Mouse (Mus musculus): ENCODE measurements around the gene Hmgcr.

Gene Hmgcr

DNA sequence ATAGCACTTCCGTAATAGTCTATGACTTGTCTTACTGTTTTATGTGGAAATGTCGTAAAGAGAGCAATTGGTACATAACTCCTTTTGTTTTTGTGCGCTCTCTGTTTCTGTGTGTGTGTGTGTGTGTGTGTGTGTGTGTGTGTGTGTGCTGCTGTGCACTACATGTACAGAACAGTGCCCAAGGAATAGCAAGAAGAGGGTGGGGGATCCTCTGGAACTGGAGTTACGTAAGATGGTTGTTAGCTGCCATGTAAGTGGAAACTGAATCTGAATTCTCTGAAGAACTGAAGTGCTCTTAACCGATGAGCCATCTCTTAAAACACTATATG is 1.1 kb upstream of the Hmgcr start:
- in situ Hi-C loops (cut with MboI; ENCODE audit: unreplicated experiment in 2 of 2): loop anchor here (10.0 to 25.0 kb wide), 5 partner anchors 315 to 1590 kb away; partner anchors contain the start of genes Ankra2 (in 2 of the 2), Utp15 (in 2 of the 2), Gfm2 (in 1 of the 2) and Nsa2 (in 1 of the 2)

DNA sequence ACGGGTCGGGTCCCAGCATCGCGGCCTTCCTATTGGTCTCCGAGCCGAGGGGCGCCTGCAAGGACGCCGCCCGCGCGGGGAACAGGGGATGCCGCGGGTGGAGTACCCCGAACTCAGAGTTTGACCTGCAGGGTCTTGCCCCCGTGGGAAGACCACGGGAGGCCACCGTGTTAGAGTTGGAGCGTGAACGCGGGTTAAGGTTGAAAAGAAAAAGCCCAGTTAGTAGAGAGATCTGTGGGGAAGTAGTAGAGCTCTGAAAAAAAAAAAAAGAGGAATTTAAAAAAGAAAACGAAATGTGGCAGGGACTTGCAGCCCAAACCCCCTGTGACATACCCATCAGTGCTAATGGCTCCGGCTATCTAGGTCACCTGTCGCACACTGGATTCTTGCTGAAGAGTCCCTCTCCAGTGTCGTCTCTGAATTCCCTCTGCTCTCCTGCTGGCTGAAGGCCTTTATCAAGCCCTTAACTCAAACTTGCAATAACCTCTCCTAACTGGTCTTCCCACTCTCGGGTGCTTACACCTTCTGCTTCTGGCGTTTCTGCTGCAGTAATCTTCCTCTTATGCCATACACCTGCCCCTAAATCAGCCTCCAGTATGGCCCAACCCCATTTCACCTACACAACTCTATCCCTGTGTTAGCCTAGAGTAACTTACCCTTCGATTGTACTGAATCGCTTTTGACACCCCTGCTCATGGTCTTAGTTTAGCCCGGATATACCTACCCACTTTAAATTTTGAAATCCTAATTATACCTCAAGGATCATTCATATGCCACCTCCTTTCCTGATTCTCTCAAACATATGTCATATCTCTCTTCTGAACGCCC is 556 bp upstream of the Hmgcr start:
- in situ Hi-C loops (cut with MboI; ENCODE audit: unreplicated experiment in 2 of 2): loop anchor here (10.0 to 25.0 kb wide), 5 partner anchors 316 to 1591 kb away; partner anchors contain the start of genes Ankra2 (in 2 of the 2), Utp15 (in 2 of the 2), Gfm2 (in 1 of the 2) and Nsa2 (in 1 of the 2)

DNA sequence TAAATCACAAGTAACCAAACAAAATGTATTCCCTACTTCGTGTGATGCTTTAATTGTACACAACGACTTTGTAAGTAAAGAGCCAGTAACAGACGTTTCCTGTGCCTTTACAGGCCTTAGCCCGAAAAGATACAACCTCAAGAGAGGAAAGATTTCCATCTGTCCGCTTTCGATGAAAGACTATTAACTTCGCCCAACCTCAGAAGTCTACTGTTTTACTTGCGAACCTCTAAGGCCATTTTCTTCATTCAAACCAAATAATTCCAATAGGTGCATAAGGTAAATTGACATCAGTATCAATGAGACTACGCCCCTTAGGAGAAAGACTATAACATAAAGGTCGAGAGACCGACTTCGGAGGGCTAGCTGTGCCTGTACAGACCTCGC is 724 bp downstream of the Hmgcr start:
- in situ Hi-C loops (cut with MboI; ENCODE audit: unreplicated experiment in 2 of 2): loop anchor here (10.0 to 25.0 kb wide), 5 partner anchors 317 to 1592 kb away; partner anchors contain the start of genes Ankra2 (in 2 of the 2), Utp15 (in 2 of the 2), Gfm2 (in 1 of the 2) and Nsa2 (in 1 of the 2)

DNA sequence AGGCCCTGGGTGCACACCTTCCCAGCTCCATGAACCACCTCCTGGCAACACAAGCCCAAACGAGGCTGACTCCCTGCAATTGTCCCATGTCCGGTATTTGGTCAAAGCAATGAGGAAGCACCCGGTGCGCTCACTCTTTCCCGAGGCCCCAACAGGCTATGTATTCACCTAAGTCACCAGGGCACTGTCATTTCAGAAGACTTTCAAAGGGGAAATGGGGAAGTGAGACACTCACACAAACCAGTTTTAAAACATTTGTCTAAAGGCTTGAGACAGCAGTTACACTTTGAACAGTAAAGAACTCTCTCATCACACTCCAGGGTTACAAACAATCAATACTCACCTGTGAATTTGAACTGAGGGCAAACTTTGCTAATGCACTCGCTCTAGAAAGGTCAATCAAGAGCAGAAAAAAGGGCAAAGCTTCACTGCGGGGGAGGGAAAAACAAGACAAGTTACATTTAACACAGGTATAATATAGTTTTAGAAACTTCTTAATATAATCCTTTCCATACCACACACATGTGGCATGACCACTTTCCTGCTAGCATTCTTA is 6.2 kb downstream of the Hmgcr start:
- in situ Hi-C loops (cut with MboI; ENCODE audit: unreplicated experiment in 2 of 2): loop anchor here (25.0 kb wide), 4 partner anchors 323 to 1598 kb away; partner anchors contain the start of genes Ankra2 (in 2 of the 2), Utp15 (in 2 of the 2), Gfm2 (in 1 of the 2) and Nsa2 (in 1 of the 2)

DNA sequence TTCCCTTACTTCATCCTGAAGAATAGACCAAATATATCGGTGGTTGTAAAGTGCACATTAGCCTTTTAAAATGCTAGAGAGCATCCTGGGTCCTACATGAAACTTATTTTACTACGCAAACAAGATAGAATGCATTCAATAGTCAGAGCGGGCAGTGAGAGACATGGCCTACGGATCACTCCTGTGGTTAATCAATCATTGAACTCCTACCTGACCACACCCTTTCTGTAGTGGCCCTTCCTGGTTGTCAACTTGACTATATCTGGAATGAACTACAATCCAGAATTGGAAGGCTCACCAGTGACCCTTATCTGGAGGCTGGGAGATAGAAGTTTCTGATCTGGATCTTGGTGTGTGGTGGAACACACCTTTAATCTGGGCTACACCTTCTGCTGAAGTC is 7.6 kb downstream of the Hmgcr start:
- in situ Hi-C loops (cut with MboI; ENCODE audit: unreplicated experiment in 2 of 2): loop anchor here (25.0 kb wide), 4 partner anchors 324 to 1599 kb away; partner anchors contain the start of genes Ankra2 (in 2 of the 2), Utp15 (in 2 of the 2), Gfm2 (in 1 of the 2) and Nsa2 (in 1 of the 2)

DNA sequence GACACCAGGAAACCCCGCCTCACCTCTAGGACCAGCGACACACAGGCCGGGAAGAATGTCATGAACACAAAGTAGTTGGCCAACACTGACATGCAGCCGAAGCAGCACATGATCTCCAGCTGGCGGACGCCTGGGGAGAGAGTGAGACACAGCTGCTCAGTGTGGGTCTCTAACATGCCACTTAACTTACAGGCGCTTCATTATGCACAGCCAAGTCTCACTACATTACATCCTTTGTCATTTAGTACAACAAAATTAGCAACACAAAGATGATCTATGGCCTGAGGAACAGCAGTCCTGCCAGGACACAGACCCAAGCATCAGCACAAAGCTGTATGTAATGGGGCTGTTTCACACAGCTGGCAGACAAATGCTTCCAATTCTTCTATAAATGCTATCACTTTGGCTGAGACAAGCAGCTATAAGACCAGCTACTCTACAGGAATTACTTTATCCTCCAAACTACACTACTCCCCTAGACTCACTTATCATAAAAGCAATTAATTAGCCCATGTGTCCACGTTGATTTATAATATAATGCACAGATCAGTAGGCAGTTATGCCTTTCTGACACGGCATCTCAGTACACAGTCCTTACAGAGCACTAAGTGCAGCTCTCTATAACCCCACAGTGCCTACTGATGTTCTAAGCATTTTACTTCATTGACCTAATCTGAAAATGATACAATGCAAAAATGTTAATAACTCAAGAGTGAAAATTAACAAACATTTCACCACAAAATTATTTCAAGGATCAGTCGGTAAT is 10.5 kb downstream of the Hmgcr start:
- in situ Hi-C loops (cut with MboI; ENCODE audit: unreplicated experiment in 2 of 2): loop anchor here (25.0 kb wide), 4 partner anchors 327 to 1602 kb away; partner anchors contain the start of genes Ankra2 (in 2 of the 2), Utp15 (in 2 of the 2), Gfm2 (in 1 of the 2) and Nsa2 (in 1 of the 2)

DNA sequence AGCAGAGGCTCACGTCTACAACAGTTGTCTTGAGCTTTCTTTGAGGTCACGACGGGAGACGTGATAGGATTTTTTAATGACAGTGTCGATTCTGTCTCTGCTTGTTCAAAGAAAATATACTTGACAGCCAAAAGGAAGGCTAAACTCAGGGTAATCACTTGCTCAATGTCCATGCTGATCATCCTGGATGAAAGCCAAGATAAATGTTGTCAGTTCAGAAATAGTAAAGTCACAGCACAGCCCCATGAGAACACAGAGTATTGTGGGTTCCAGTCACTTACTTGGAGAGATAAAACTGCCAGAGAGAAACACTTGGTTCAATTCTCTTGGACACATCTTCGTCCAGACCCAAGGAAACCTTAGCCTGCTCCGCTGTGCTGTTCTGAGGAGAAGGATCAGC is 11.8 kb downstream of the Hmgcr start:
- in situ Hi-C loops (cut with MboI; ENCODE audit: unreplicated experiment in 2 of 2): loop anchor here (25.0 kb wide), 4 partner anchors 328 to 1603 kb away; partner anchors contain the start of genes Ankra2 (in 2 of the 2), Utp15 (in 2 of the 2), Gfm2 (in 1 of the 2) and Nsa2 (in 1 of the 2)

DNA sequence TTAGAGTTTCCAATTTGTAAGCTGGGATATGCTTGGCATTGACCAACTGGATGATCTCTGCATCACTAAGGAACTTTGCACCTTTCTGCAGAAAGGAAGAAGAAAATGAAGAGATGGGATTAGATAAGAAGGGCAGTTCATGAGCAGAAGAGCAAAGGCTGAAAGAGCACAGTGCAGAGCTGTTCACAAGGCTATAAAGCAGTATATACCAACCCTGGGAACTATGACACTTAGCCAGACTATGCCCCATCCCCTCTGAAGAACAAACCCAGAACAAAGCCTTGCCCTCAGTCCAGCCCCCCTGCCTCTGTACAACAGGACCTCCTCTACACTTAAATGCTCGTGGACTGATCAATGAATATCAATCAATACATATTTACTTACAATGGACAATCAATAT is 14.1 kb downstream of the Hmgcr start:
- in situ Hi-C loops (cut with MboI; ENCODE audit: unreplicated experiment in 2 of 2): loop anchor here (25.0 kb wide), 4 partner anchors 331 to 1606 kb away; partner anchors contain the start of genes Ankra2 (in 2 of the 2), Utp15 (in 2 of the 2), Gfm2 (in 1 of the 2) and Nsa2 (in 1 of the 2)

DNA sequence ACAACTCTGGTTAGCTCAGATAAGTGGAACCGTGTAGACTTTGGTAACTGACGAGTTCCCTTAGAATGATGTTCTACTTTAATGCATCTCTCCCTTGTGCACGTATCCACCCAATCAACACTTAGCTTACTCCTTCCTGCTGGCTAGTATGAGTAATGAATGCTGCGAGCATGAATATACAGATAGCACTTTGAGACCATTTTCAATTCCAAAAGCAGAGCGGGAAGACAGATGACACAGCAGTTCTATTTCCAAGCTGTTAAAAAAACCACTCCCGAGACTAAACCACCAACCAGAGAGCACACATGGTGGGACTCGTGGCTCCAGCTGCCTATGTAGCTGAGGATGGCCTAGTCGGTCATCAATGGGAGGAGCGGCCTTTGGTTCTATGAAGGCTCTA is 17.7 kb downstream of the Hmgcr start:
- in situ Hi-C loops (cut with MboI; ENCODE audit: unreplicated experiment in 2 of 2): loop anchor here (25.0 kb wide), 4 partner anchors 334 to 1609 kb away; partner anchors contain the start of genes Ankra2 (in 2 of the 2), Utp15 (in 2 of the 2), Gfm2 (in 1 of the 2) and Nsa2 (in 1 of the 2)

DNA sequence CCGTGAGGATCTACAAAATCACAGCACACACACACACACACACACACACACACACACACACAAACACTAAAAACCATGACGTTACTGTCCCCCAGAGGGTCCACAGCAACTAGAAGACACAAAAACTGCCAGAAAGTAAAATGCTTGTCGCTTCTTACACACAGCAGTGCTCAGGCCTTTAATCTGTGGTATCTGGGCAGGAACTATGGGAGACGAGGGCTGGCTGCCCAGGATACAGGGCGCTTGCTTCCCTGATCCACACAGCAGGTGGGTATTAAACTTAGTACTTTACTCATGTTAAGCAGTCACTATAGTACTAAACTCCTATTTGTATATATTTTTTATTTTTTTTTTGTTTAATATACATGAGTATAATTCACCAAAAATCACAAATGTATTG is 24.9 kb downstream of the Hmgcr start:
- in situ Hi-C loops (cut with MboI; ENCODE audit: unreplicated experiment in 2 of 2): no loop called here

DNA sequence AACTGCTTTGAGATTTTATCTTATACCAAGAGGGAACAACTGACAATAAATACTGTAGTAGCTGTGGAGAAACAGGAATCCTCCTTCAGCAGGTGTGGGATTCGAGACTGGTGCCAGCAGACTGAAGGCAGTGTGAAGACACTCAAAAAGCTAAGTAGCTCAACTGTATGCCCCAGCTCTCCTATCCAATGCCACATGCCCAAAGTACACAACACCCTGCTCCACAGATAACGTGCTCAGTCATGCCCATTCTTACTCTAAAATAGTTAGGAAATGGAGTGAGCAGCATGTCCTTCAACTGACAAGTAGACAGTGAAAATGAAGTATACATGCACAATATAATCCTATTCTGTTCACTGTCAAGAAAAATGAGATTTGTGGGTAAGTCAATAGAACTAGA is 26.6 kb downstream of the Hmgcr start:
- in situ Hi-C loops (cut with MboI; ENCODE audit: unreplicated experiment in 2 of 2): no loop called here

DNA sequence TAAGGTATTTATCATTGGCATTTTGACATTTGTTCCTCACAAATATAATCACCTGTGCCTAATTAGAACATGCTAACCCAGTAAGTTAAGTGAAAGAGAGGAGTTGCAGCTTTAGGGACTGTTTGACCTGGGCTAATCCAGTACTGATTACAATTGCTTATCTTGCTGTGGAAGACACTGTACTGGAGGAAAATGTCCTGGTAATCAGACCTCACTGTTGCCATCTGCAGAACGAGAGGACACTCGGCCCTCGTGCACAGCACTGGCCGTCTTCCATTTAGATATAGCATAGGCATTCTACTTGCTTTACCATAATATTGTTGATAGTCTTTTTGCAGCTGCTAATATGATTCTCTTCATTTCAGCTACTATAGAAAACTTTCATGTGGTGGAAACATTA is 40.3 kb downstream of the Hmgcr start:
- in situ Hi-C loops (cut with MboI; ENCODE audit: unreplicated experiment in 2 of 2): no loop called here

DNA sequence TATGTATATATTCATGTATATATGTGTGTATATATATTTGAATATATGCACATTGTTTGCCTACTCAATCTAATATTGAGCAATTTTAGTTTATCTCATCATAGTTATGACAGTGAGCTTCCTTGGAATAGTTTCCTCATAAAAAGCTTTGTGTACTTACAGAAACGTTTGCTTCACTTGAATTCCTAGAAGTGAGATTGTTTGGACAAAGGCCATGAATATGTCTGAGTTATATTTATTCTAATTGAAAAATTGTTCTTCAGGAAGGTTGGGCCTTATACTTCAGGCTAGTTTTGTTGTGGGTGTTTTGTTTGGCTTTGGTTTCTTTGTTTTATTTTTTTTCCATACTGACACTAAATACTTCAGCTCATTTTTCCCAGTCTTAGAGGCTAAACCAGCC is 49.8 kb downstream of the Hmgcr start:
- in situ Hi-C loops (cut with MboI; ENCODE audit: unreplicated experiment in 2 of 2): no loop called here

DNA sequence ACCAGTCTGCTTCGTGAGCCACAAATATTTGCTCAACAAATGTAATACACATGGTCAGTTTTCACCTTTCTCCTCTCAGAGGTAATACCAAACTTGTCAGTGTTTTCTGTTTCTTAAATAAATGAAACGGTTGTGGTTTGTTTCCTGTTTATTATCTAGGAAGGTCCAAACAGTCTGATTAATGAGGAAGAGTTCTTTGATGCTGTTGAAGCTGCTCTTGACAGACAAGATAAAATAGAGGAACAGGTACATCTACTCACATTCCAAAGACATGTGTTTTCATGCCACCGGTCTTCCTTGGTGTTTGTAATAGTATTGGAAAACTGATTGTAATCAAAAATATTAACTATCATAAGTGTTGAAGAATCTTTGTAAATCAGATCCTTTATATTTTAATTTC is 56.1 kb downstream of the Hmgcr start:
- in situ Hi-C loops (cut with MboI; ENCODE audit: unreplicated experiment in 2 of 2): no loop called here

DNA sequence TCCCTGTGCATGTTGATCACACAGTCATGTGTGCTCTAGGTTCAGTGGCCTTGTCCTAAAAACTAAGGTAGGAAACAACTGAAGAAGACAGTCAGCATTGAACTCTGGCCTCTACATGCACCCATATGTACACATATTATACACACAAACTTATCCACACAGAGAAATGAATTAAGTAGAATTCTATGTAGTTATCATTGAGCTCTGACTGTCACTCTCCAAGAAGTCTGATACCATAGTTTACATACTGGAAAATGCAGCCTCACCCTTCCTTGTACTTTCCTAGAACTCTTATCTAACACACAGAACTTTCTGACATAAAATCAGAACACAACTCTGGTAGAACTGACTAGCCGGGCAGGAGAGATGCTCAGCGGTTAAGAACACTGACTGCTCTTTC is 66.5 kb downstream of the Hmgcr start:
- in situ Hi-C loops (cut with MboI; ENCODE audit: unreplicated experiment in 2 of 2): no loop called here

DNA sequence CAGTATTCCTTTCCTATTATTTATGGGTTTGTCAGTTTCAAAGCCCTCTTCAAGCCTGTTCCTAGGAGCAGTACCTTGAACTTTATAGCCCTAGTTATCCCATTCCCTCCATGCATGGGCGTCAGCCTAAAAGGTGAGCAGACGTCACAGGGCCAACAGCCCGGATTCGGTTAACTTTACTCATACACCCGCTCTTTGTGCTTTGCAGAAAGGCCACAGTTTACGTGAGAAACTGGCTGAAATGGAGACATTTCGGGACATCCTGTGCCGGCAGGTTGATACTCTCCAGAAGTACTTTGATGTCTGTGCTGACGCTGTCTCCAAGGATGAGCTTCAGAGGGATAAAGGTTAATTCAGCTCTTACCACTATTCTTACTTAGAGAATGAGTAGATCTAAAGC is 71.6 kb downstream of the Hmgcr start:
- in situ Hi-C loops (cut with MboI; ENCODE audit: unreplicated experiment in 2 of 2): loop anchor here (10.0 to 25.0 kb wide), 5 partner anchors 412 to 1037 kb away; partner anchors contain the start of gene F2rl2 (in 1 of the 2)
